Mouse (Mus musculus) lung, adult 2 months (tissue): ENCODE measurements around the gene Mmp7.

Source experiments
- CTCF ChIP-seq: fragments of 200-500 bp; IDR thresholded peaks from 2 replicates; pipeline ENCODE4 v1.5.1; 2011; ENCODE audit warnings: mild to moderate bottlenecking, low read length, control low read depth; ENCODE audit not compliant: insufficient read depth
- POLR2A ChIP-seq: fragments of 200-500 bp; IDR thresholded peaks from 2 replicates; pipeline ENCODE4 v1.6.1; 2011; ENCODE audit warnings: low read depth, mild to moderate bottlenecking, control low read depth, low read length, borderline replicate concordance; ENCODE audit errors: extremely low read depth

GRCm38 (mm10) chr9:7691790-7692189, at the start of gene Mmp7:
- no peak for TF ChIP-seq POLR2A
- TF ChIP-seq CTCF = no peak
